Comparison of ENCODE assay signal across 21 mouse cellular contexts in the genomic region with DNA sequence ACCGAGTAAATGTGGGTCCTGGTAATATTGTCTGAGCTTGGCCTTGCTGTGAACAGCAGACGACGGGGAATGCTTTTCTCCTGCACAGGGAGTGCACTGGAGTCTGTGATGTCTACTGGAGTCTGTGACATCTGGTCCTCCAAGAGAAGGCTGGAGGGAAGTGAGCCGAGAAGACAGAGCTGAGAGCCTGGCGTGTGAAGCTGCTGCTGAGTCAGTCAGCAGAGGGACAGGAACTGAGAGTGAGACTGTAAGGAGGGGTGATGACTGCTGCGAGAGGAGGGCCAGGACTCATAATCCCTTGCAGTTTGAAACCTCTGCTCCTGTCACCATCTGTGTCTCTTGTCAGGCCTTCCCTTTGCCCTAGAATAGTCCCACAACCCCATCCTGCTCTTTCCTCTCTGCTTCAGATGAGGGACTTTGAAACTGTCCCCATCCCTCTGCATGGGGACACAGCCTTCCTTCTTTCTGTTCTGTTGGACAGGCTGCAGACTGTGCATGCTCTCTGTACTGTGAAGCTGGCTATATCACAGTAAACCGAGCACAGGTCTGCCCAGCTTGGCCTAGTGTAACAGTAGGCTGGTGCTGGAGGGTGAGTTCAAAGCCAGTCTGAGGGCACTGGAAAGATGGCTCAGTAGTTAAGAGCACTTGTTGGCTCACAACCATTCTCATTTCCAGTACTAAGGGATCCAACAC. TPM values are rescaled to one million over a fixed set of nuclear protein-coding genes. Genes with fewer than 3 reads are reported as not detected.
A peak's percentile ranks its signal among the peaks of the same experiment; 100 is the strongest.
DNase-seq lines count a peak whose midpoint lies in the region; ATAC-seq lines count a peak whose summit lies in the region.
"Had no signal": no experiment of that assay in that cellular context is flagged by ENCODE, and none has a peak within 500 bp of the region (broad histone marks: within the 10 kb centered on the region; RNA-seq: fewer than 3 reads in every experiment).

No protein-coding gene starts in this region.

- no peaks in the 10 kb centered on the region for H3K27me3 ChIP-seq in liver, embryonic 12.5 days (replicated peaks)
- no peaks in the 10 kb centered on the region for H3K27me3 ChIP-seq in limb, embryonic 13.5 days
- H3K27me3 ChIP-seq in splenic B cell, adult 2 months (ENCODE audit: control insufficient read depth, insufficient read depth, low read length, poor library complexity, severe bottlenecking), result no peaks in the 10 kb centered on the region
- H3K27me3 ChIP-seq: embryonic facial prominence, embryonic 13.5 days; heart, embryonic 12.5 days; kidney, embryonic 15.5 days had no signal

- no peak for DNase-seq in frontal cortex, postnatal 36 days (ENCODE audit: low spot score in 2 of 2)
- no peak for DNase-seq in liver
- peak; percentile 62 for DNase-seq in splenic B cell, adult 2 months (ENCODE audit: low read depth, low spot score)
- no peak for DNase-seq in layer of hippocampus, adult 18-20 months (ENCODE audit: low spot score in 2 of 2)
- no peak for DNase-seq in cerebellum, postnatal 10 days
- DNase-seq: cerebellum, adult 8-10 months; forebrain, postnatal 0 days; gastrocnemius, adult 2 months; heart, postnatal 14 days; lung, postnatal 10 days; right cerebral cortex, postnatal 25 days; thymus, postnatal 4 days had no signal

- no peak overlapping the region for H3K4me3 ChIP-seq in liver, embryonic 12.5 days
- H3K4me3 ChIP-seq in limb, embryonic 13.5 days, result no peak overlapping the region
- H3K4me3 ChIP-seq: embryonic facial prominence, embryonic 13.5 days; gastrocnemius, adult 2 months; heart, embryonic 12.5 days; kidney, embryonic 15.5 days; layer of hippocampus, adult 2 months; megakaryocyte, embryonic 14.5 days had no signal

- H3K4me2 ChIP-seq in liver, embryonic 12.5 days, result 0 out of 2 replicates have a peak overlapping the region, but pooled peaks have one; percentile 14
- no peak overlapping the region for H3K4me2 ChIP-seq in limb, embryonic 13.5 days (replicated peaks)
- H3K4me2 ChIP-seq: embryonic facial prominence, embryonic 13.5 days; heart, embryonic 12.5 days; hindbrain, embryonic 14.5 days; kidney, embryonic 15.5 days had no signal

- WGBS in liver, embryonic 12.5 days (ENCODE audit: insufficient replicate concordance), result 76% methylated on average over 7 of the region's 7 CpGs
- WGBS in limb, embryonic 13.5 days, result 34% methylated on average over 7 of the region's 7 CpGs

- H3K9ac ChIP-seq in liver, embryonic 12.5 days, result no peak overlapping the region; the same call in 1 of the 2 replicates
- peak overlapping the region; percentile 25; the same call in 1 of the 2 replicates for H3K9ac ChIP-seq in limb, embryonic 13.5 days
- H3K9ac ChIP-seq: embryonic facial prominence, embryonic 13.5 days; forebrain, postnatal 0 days; heart, embryonic 12.5 days; hindbrain, embryonic 14.5 days; kidney, embryonic 15.5 days had no signal

- peak overlapping the region; percentile 90 for H3K27ac ChIP-seq in liver, embryonic 12.5 days
- 0 out of 2 replicates have a peak overlapping the region, but pooled peaks have one; percentile 1 for H3K27ac ChIP-seq in limb, embryonic 13.5 days
- H3K27ac ChIP-seq: embryonic facial prominence, embryonic 13.5 days; gastrocnemius, adult 2 months; hindbrain, embryonic 14.5 days; kidney, embryonic 15.5 days; layer of hippocampus, adult 2 months had no signal

- peak; percentile 93 for ATAC-seq in frontal cortex, adult (ENCODE audit: low TSS enrichment)
- no peak for ATAC-seq in liver, embryonic 12.5 days
- ATAC-seq in limb, embryonic 13.5 days (ENCODE audit: low FRiP score, low read depth), result no peak
- ATAC-seq: forebrain, postnatal 0 days had no signal

- peaks cover 22% of the 10 kb centered on the region for H3K36me3 ChIP-seq in liver, embryonic 12.5 days
- peaks cover 39% of the 10 kb centered on the region for H3K36me3 ChIP-seq in limb, embryonic 13.5 days
- H3K36me3 ChIP-seq in splenic B cell, adult 2 months (ENCODE audit: control insufficient read depth, insufficient read depth, low read length, poor library complexity, severe bottlenecking), result peaks cover 8% of the 10 kb centered on the region

- peaks cover 43% of the 10 kb centered on the region for H3K4me1 ChIP-seq in liver, embryonic 12.5 days
- H3K4me1 ChIP-seq in limb, embryonic 13.5 days, result peaks cover 8% of the 10 kb centered on the region

- no peaks in the 10 kb centered on the region for H3K9me3 ChIP-seq in liver, embryonic 12.5 days (replicated peaks)
- H3K9me3 ChIP-seq in limb, embryonic 13.5 days, result no peaks in the 10 kb centered on the region
- H3K9me3 ChIP-seq: embryonic facial prominence, embryonic 13.5 days; heart, embryonic 12.5 days; kidney, embryonic 15.5 days; megakaryocyte, embryonic 14.5 days had no signal

RNA-seq across cellular contexts. Expression of a gene that starts 15.2 kb away (rescaled TPM):
- 7.8 and 8.3 TPM in 2 replicates for polyA plus RNA-seq in liver, embryonic 12.5 days (2016; fragmentation: Nextera tagmentation; extraction: Ambion mirVana)
- polyA plus RNA-seq in limb, embryonic 13.5 days (2015; fragmentation: Nextera tagmentation; extraction: Ambion mirVana), result 20.1 and 20.2 TPM in 2 replicates
- total RNA-seq in layer of hippocampus, adult 18-20 months (2021), result 10 to 100 TPM in 1 of 2 experiments, 1 to 10 TPM in 1; 9.2 to 10.0 TPM

RNA-seq across cellular contexts. Expression of a gene that starts 35.9 kb away (rescaled TPM):
- polyA plus RNA-seq in liver, embryonic 12.5 days (2016; fragmentation: Nextera tagmentation; extraction: Ambion mirVana), result 11.2 and 11.3 TPM in 2 replicates
- 5.8 and 6.5 TPM in 2 replicates for polyA plus RNA-seq in limb, embryonic 13.5 days (2015; fragmentation: Nextera tagmentation; extraction: Ambion mirVana)
- total RNA-seq in layer of hippocampus, adult 18-20 months (2021), result under 1 TPM; 0.13 to 0.20 TPM
